Mouse (Mus musculus) embryo, embryonic 11 days (tissue): Measurements from ENCODE around the gene Mettl7a3.

Experiments
- DNase-seq: peaks from one replicate; pipeline ENCODE4 v3.0.0-alpha.2; 2015

The Mettl7a3 gene

GRCm38 (mm10) chr15:100388224-100388835 is 53.6 kb downstream of the Mettl7a3 start:
- no peak for DNase-seq

GRCm38 (mm10) chr15:100388886-100389285 is 54.2 kb downstream of the Mettl7a3 start:
- no peak for DNase-seq
